Mouse (Mus musculus): ENCODE measurements around the gene Lrrc56.

DNA sequence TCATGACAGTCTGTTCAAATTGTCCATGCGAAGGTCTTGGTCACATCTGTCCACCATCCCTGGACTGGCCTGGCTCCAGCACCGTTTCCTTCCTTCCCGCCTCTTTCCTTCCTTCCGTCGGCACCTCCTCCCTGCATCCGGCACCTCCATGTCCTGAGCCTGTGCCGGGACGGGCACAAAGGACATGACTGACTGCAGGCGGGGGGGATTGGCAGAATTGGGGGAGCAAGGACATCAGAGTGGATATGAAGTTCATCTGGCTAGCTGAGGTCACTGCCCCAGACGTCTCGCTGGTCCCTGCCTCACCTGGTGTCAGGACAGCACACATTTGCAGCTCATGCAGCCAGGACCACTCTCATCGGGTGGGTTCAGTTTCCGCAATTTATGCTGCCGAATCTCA, 2.9 kb upstream of the Lrrc56 start:
- TF ChIP-seq POLR2A (IDR thresholded peaks at IDR 0.05; ENCODE audit: low read depth, low read length) (no peak), CTCF (IDR thresholded peaks at IDR 0.05; ENCODE audit: extremely low read depth, insufficient read length, insufficient replicate concordance, low read depth, low read length) (no peak)

All from small intestine, adult 2 months (tissue).